Mouse (Mus musculus) liver, embryonic 14.5 days (tissue): ENCODE results near the gene Rnf19b.

Experiments used
- CTCF ChIP-seq: IDR thresholded peaks from 2 replicates; pipeline ENCODE4 v1.5.1; 2016; ENCODE audit warnings: antibody characterized with exemption, low read depth, control low read depth
- EP300 ChIP-seq: IDR thresholded peaks from 2 replicates; pipeline ENCODE4 v1.6.1; 2016; ENCODE audit warnings: antibody characterized with exemption, low read depth

GRCm38 (mm10) chr4:129009521-129009920, 48.5 kb upstream of the Rnf19b start:
- TF ChIP-seq EP300 (no peak), CTCF (no peak)
